Mouse (Mus musculus): ENCODE measurements around the gene Nr5a2. TPM values are rescaled to one million over a fixed set of nuclear protein-coding genes. Genes with fewer than 3 reads are reported as not detected.
"Not testable (repeated sequence)": the region's sequence is repeated elsewhere in the genome, so short reads cannot be mapped to it uniquely, and the experiment has no call there.

The Nr5a2 gene
- total RNA-seq, 4 experiments from 2014 or later: 0.41 to 1.1 (median 0.43) TPM

DNA sequence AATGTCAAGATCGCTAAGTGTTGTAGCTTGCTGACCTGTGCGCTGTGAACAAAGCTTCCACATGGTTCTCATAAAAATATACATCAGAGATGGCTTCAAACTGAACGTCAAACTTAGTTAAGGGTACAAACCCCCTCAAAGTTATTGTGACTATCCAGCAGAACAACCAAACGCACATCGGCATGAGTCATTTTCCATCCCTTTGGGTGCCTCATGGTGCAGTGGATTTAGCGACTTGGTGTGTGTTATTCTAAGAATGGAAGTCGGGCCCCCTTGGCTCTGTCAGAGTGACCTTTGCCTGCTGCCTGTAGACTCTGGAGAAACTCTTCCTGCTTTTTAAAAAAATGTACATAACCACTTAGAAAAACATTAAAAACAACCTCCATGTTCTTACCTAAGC, 119.7 kb downstream of the Nr5a2 start:
- no peak for DNase-seq (ENCODE audit: low spot score)

GRCm38 (mm10) chr1:136839202-136839601, 121.0 kb downstream of the Nr5a2 start:
- DNase-seq (ENCODE audit: low spot score): no peak

GRCm38 (mm10) chr1:136832305-136833152, 127.7 kb downstream of the Nr5a2 start:
- DNase-seq (ENCODE audit: low spot score): no peak

DNA sequence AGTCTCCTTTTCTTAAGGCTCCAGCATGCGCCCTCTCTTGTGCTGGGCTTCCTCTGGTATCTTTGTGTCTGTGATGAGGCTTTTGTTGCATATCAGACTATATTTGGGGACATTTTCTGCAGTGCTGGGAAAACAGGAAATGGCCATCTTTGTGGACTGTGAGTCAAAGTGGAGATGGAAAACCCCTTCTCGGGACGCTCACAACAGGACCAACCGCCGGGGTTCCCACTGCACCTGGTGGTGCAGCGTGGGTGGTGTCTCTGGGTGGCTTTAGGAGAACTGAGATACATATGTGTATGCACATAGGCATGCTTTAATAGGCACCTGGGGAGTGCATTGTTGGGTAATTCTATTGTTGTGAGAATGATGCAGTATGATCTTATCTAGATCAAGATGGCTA, 129.3 kb downstream of the Nr5a2 start:
- DNase-seq (ENCODE audit: low spot score): no peak

GRCm38 (mm10) chr1:136829931-136830330, 130.3 kb downstream of the Nr5a2 start:
- no peak for DNase-seq (ENCODE audit: low spot score)

DNA sequence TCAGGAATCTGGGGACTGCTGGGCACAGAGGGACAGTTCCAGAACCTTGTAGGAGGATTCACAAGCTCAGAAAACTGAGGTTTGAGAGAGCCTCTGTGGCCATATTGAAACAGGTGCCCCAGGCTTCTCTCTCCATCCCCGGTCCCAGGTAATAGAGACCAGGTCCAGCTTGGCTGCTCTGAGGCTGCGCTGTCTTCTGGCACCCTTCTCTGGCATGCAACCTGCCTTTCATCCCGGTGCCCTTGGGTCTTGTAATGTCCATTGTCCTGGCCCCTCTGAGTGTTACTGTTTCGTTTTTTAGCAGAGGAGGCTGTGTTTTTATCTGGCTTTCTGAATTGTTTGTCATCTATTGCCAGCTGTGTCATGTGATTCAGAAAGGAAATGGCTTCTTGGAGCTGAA, 136.4 kb downstream of the Nr5a2 start:
- DNase-seq (ENCODE audit: low spot score): no peak

GRCm38 (mm10) chr1:136800625-136801024, 159.6 kb downstream of the Nr5a2 start:
- DNase-seq (ENCODE audit: low spot score): no peak

GRCm38 (mm10) chr1:136796361-136797090, 163.7 kb downstream of the Nr5a2 start:
- DNase-seq (ENCODE audit: low spot score): no peak

DNA sequence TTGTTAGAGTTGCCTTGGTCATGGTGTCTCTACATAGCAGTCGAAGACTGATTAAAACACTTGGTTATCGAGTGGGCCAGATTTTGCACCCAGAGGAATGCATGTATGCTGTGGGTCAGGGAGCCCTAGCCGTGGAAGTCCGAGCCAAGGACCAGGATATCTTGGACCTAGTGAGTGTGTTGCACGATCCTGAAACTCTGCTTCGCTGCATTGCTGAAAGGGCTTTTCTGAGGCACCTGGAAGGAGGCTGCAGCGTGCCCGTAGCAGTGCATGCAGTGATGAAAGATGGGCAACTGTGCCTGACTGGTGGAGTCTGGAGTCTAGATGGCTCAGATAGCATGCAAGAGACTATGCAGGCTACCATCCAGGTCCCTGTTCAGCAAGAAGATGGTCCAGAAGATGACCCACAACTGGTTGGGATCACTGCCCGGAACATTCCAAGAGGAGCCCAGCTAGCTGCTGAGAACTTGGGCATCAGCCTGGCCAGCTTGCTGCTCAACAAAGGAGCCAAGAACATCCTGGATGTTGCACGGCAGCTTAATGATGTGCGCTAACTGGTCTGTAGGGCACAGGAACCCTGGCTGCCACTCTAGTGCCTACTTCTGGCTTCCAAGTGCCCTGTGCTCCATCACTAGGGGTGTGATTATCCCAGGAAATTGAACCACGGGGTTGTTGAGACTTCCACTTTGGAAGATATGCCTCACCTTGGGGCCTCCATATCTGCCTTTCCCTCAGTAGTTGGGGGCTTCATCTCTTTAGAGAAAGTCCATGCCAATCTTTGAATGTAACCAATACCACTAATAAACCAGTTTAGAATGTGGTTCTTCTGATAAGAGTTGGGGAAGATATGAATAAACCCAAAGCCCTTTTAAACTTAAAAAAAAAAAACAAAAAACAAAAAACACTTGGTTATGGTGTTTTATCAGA, 167.0 kb downstream of the Nr5a2 start:
- not testable (repeated sequence) for DNase-seq (ENCODE audit: low spot score)
